Mouse (Mus musculus): ENCODE measurements around the gene Kif27. TPM values are rescaled to one million over a fixed set of nuclear protein-coding genes. Genes with fewer than 3 reads are reported as not detected.
"Not testable (repeated sequence)": the region's sequence is repeated elsewhere in the genome, so short reads cannot be mapped to it uniquely, and the experiment has no call there.

The Kif27 gene
- 0.78 and 0.98 TPM in 2 replicates for polyA plus RNA-seq (2016; fragmentation: Nextera tagmentation; extraction: Ambion mirVana)

- DNase-seq (ENCODE audit: low spot score) = peak; percentile 87
- H3K27ac ChIP-seq (replicated peaks) = peak within 1 kb of the TSS; percentile 82
- no peaks in the 10 kb centered on the region for H3K9me3 ChIP-seq (replicated peaks)
- under 1% methylated on average over 85 of the region's 85 CpGs for WGBS
- no peaks in the 10 kb centered on the region for H3K36me3 ChIP-seq
- peak within 1 kb of the TSS; percentile 82 for H3K4me3 ChIP-seq
- H3K27me3 ChIP-seq (ENCODE audit: low read depth, poor library complexity, severe bottlenecking) = peaks cover 18% of the 10 kb centered on the region
- peaks cover 13% of the 10 kb centered on the region for H3K4me1 ChIP-seq
Observed at GRCm38 (mm10) chr13:58358629-58359303, at the start of gene Kif27. Gene Kif27 (minus strand): TSS chr13:58359122.

DNA sequence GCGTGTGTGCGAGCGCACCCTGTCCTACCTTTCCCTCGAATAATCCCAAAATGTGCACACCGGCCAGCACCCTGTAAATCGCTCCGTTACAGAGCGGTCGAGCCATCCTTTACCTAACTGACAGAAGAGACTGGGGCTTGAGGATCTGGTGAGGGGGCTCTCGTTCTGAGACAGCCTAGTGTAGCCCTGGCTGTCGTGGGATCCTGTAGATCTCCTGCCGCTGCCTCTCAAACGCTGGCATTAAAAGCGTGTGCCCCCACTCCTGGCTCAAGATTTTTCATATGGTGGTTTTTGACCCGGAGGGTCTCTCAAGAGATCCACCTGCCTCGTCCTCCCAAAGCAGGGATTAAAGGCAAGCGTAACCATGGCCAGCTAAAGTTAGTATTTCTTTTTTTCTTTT is 44.3 kb upstream of the Kif27 start, which contains the start of gene Hnrnpk:
TSS of gene Hnrnpk (minus strand) at position 101 of the 400 bp plus-strand sequence.
- not testable (repeated sequence) for DNase-seq (ENCODE audit: low spot score); H3K27me3 ChIP-seq (ENCODE audit: low read depth, poor library complexity, severe bottlenecking); H3K9me3 ChIP-seq (replicated peaks)
- 8% methylated on average over 17 of the region's 17 CpGs for WGBS
- Histone ChIP-seq H3K36me3 (peaks cover 31% of the 10 kb centered on the region), H3K4me3 (peak within 1 kb of the TSS; percentile 97), H3K4me1 (peaks cover 19% of the 10 kb centered on the region), H3K27ac (replicated peaks) (peak within 1 kb of the TSS; percentile 100)

DNA sequence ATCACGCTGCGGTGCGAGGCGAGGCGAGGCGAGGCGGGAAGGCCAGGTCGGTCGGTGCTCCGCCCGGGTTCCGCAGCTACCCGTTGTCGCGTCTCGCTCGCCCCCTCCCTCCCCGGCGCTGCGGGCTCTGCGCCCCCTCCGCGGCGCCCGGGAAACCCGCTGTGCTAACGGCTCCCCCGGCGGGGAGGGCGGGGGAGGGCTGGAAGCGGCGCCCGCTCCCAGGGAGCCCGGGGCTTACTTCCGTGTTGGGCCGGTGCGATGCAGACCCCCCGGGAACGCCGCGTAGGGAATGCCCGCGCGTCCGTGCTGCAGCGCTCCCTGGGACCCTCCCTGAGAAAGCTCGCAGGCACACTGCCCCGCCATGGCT is 43.8 kb upstream of the Kif27 start:
- 0% methylated on average over 39 of the region's 48 CpGs for WGBS
- no peak for DNase-seq (ENCODE audit: low spot score)
- Histone ChIP-seq H3K27me3 (ENCODE audit: low read depth, poor library complexity, severe bottlenecking) (no peaks in the 10 kb centered on the region), H3K4me1 (peaks cover 19% of the 10 kb centered on the region), H3K9me3 (replicated peaks) (no peaks in the 10 kb centered on the region), H3K4me3 (peak overlapping the region; percentile 97), H3K27ac (replicated peaks) (peak overlapping the region; percentile 100), H3K36me3 (peaks cover 36% of the 10 kb centered on the region)

DNA sequence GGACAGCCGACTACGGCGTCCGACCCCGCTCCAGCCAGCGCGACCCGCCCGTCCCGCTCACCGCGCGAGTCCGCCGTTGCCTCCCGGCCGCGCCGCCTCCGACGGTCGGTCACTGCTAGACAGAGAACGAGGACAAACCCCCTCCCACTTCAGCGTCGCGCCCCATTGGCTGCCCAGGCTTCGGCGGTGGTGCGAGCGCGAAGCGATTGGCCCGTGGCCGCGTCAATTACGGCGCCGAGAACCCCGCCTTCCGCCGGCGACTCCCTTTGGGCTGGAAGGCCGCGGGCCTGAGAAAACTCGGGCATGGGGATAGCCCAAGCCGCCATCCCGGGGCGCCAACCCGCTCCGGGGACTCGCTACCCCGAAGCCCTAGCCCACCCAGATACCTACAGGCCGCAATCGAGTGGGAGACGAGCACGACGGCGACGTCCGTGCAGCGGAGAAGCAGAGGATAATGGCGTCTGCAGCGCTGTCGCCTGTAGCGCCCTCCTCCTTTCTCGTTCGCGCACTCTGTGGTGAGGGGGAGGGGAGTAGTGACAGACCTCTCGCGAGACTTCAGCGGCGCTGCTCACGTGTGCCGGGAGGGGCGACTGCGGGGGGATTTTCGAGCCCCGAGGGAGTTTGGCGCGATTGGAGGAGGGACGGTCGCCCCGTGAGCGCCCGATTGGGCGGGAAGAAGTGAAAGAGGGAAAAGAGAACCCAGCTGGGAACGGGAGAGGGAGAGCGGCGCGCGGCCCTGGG is 43.3 kb upstream of the Kif27 start, which contains the start of gene Rmi1:
TSS of gene Rmi1 (plus strand) at position 246 of the 741 bp plus-strand sequence.
- no peaks in the 10 kb centered on the region for H3K9me3 ChIP-seq (replicated peaks)
- peak within 1 kb of the TSS; percentile 100 for H3K27ac ChIP-seq (replicated peaks)
- peaks cover 36% of the 10 kb centered on the region for H3K36me3 ChIP-seq
- H3K4me1 ChIP-seq = peaks cover 19% of the 10 kb centered on the region
- H3K4me3 ChIP-seq = peak within 1 kb of the TSS; percentile 97
- under 1% methylated on average over 90 of the region's 91 CpGs for WGBS
- peak; percentile 98 for DNase-seq (ENCODE audit: low spot score)
- no peaks in the 10 kb centered on the region for H3K27me3 ChIP-seq (ENCODE audit: low read depth, poor library complexity, severe bottlenecking)

DNA sequence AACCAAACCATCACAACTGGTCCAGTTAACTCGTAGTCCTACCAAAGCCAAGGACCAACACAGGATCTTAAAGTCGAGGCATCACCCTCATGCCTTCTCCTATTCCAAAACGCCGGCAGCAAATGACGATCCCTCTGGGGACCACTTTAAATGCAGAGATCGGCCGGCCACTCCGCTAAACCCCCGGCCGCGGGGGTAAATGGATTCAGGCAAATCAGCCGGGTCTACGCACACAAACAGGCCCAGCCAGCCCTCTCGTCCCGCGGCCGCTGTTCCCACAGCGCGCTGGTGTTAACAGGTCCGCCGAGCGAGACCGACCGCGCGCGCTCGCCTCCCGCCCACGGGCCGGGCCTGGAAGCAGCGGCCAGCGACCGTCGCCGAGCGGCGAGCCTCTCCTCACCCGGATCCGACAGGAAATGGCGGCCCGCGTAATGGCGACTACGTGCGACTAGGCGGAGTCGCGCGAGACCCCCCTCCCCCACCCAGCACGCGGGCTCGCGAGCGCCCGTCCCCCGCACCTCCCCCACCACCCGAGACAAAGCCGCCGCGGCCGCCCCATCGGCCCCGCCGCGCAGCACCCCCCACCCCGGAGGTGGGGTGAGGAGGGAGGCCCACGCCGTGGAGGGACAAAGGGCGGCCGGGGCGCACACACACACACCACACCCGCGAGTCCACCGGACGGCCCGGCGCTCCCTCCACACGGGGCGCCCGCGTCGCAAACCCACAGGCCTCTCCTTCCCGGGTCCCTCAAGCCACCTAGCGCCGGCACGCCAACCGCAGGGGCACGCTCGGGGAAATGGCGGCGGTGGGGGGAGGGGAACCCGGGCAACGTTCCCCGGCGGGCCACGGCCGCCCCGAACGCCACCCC is 42.4 kb upstream of the Kif27 start:
- DNase-seq (ENCODE audit: low spot score) = peak; percentile 85
- Histone ChIP-seq H3K27ac (replicated peaks) (peak overlapping the region; percentile 100), H3K9me3 (replicated peaks) (no peaks in the 10 kb centered on the region), H3K27me3 (ENCODE audit: low read depth, poor library complexity, severe bottlenecking) (no peaks in the 10 kb centered on the region), H3K4me3 (peak overlapping the region; percentile 97), H3K36me3 (peaks cover 39% of the 10 kb centered on the region), H3K4me1 (peaks cover 19% of the 10 kb centered on the region)
- WGBS = under 1% methylated on average over 78 of the region's 100 CpGs

DNA sequence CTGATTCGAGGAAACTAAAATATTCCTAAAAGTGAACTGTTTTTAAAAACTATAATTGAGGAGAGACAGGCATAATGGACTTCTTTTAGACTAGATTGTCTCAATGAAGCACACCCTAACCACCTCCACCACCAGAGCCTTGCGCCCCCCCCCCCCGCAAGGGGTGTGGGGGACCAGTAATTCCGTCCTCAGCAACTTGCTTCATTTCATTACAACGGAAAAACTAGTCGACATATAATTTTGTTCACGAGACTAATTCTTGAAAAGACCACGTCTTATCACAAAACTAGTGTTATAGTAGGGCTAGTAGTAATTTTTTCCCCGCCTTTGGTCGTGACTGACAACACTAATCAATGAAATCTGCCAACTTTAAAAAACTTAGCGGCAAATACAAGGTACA is 41.7 kb upstream of the Kif27 start:
- peak overlapping the region; percentile 100 for H3K27ac ChIP-seq (replicated peaks)
- no peak for DNase-seq (ENCODE audit: low spot score)

DNA sequence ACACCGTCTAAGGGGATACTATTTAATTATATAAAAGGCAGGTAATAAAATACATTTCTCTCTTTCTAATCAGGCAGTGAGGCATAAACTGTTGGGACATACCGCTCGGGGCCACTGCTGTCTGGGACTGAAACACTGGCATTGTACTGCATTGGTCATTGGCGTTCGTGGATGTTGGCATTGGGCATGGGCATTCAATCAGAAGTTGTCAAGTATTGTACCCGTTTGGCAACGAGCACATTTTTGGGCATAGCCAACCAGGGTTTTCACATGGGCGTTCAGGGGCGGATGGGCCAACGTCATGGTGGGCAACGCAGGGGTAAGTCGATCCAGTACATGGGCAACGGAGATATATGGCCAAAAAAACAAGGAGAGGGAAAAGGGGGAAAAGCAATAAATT is 38.7 kb upstream of the Kif27 start:
- Histone ChIP-seq H3K27me3 (ENCODE audit: low read depth, poor library complexity, severe bottlenecking) (no peaks in the 10 kb centered on the region), H3K4me3 (no peak overlapping the region), H3K4me1 (peaks cover 10% of the 10 kb centered on the region), H3K27ac (replicated peaks) (no peak overlapping the region), H3K36me3 (peaks cover 74% of the 10 kb centered on the region), H3K9me3 (replicated peaks) (no peaks in the 10 kb centered on the region)
- DNase-seq (ENCODE audit: low spot score) = no peak
- WGBS = 96% methylated on average over 13 of the region's 13 CpGs

More for the DNA sequence above, 41.7 kb upstream of the Kif27 start:
- Histone ChIP-seq H3K27me3 (ENCODE audit: low read depth, poor library complexity, severe bottlenecking) (no peaks in the 10 kb centered on the region), H3K4me3 (peak overlapping the region; percentile 97), H3K9me3 (replicated peaks) (no peaks in the 10 kb centered on the region), H3K36me3 (peaks cover 45% of the 10 kb centered on the region), H3K4me1 (peaks cover 19% of the 10 kb centered on the region)
- WGBS = 2% methylated on average over 11 of the region's 11 CpGs

GRCm38 (mm10) chr13:58394392-58394791 is 35.5 kb upstream of the Kif27 start:
- DNase-seq (ENCODE audit: low spot score); H3K9me3 ChIP-seq (replicated peaks); H3K4me3 ChIP-seq; H3K27me3 ChIP-seq (ENCODE audit: low read depth, poor library complexity, severe bottlenecking); H3K4me1 ChIP-seq; H3K27ac ChIP-seq (replicated peaks): not testable (repeated sequence)
- peaks cover 95% of the 10 kb centered on the region for H3K36me3 ChIP-seq
- WGBS = 93% methylated on average over 11 of the region's 11 CpGs

DNA sequence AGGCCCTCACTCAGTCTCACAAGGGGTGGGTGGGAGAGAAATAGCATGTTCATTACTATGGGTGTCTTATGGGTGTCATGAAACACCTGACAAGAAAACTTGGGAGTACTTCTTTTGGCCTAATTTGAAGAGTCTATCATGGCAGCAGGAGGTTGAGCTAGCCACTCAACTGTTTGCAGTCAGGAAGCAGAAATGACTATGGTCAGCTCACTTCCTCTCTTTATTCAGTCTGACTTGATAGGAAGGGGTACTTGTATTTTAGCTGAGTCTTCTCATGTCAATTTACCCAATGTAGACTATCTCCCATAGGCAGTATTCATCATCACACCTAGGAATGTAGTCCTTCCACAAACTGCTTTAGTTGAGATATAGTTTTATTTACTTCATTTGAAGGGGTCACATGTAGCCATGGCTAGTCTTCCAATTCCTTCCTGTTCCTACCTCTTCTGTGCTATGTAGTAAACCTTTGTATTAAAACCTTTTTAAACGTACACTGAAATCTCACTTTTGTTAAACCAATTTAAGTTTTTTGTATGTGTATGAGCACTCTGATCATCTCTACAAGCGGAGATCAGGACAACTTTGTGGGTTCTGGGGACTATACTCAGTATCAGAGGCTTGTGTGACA is 30.5 kb upstream of the Kif27 start:
- H3K4me1 ChIP-seq = peaks cover 11% of the 10 kb centered on the region
- no peak for DNase-seq (ENCODE audit: low spot score)
- peaks cover 46% of the 10 kb centered on the region for H3K36me3 ChIP-seq
- H3K27me3 ChIP-seq (ENCODE audit: low read depth, poor library complexity, severe bottlenecking) = no peaks in the 10 kb centered on the region
- no peak overlapping the region for H3K4me3 ChIP-seq
- WGBS = 84% methylated on average over 2 of the region's 2 CpGs
- no peaks in the 10 kb centered on the region for H3K9me3 ChIP-seq (replicated peaks)
- no peak overlapping the region for H3K27ac ChIP-seq (replicated peaks)

GRCm38 (mm10) chr13:58388379-58388778 is 29.5 kb upstream of the Kif27 start:
- DNase-seq (ENCODE audit: low spot score) = no peak
- H3K36me3 ChIP-seq = peaks cover 35% of the 10 kb centered on the region
- no peaks in the 10 kb centered on the region for H3K9me3 ChIP-seq (replicated peaks)
- H3K27me3 ChIP-seq (ENCODE audit: low read depth, poor library complexity, severe bottlenecking) = no peaks in the 10 kb centered on the region
- no peak overlapping the region for H3K27ac ChIP-seq (replicated peaks)
- H3K4me1 ChIP-seq = peaks cover 17% of the 10 kb centered on the region
- WGBS = 62% methylated on average over 3 of the region's 3 CpGs
- no peak overlapping the region for H3K4me3 ChIP-seq

GRCm38 (mm10) chr13:58387948-58388347 is 29.0 kb upstream of the Kif27 start:
- DNase-seq (ENCODE audit: low spot score) = peak; percentile 70
- Histone ChIP-seq H3K36me3 (peaks cover 34% of the 10 kb centered on the region), H3K27ac (replicated peaks) (no peak overlapping the region), H3K4me3 (no peak overlapping the region), H3K27me3 (ENCODE audit: low read depth, poor library complexity, severe bottlenecking) (no peaks in the 10 kb centered on the region), H3K4me1 (peaks cover 17% of the 10 kb centered on the region), H3K9me3 (replicated peaks) (no peaks in the 10 kb centered on the region)
- WGBS = 19% methylated on average over 7 of the region's 7 CpGs

DNA sequence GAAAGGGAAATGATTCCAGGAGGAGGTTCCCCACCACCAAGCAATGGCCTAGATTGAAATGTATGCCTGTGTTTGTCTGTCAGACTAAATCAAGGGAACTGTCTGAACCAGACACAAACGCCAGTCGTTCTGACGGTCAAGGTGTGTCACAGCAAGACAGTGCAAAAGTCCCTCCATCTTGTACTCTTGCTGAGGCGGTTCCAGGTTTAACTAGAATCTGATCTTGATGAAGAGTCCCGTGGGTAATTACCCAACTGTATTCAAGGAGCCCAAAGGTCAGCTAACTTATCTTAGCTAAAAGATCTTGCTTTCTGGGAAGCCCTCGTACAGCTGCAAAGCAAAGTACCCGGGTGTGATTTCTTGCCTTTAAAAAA is 26.6 kb upstream of the Kif27 start:
- DNase-seq (ENCODE audit: low spot score) = no peak
- Histone ChIP-seq H3K27ac (replicated peaks) (peak overlapping the region; percentile 85), H3K4me3 (peak overlapping the region; percentile 76), H3K36me3 (peaks cover 36% of the 10 kb centered on the region), H3K4me1 (peaks cover 17% of the 10 kb centered on the region), H3K9me3 (replicated peaks) (peaks cover 18% of the 10 kb centered on the region), H3K27me3 (ENCODE audit: low read depth, poor library complexity, severe bottlenecking) (no peaks in the 10 kb centered on the region)
- 89% methylated on average over 7 of the region's 7 CpGs for whole genome bisulfite sequencing
